Mouse (Mus musculus) kidney, postnatal 25 days (tissue): ENCODE data around the gene Ss18l2.

Source experiments
- DNase-seq, 2 experiments: peaks; one replicate each; pipeline ENCODE4 v3.0.0; 2021; ENCODE audit warnings: mixed read lengths in 2 of 2

The Ss18l2 gene

DNA sequence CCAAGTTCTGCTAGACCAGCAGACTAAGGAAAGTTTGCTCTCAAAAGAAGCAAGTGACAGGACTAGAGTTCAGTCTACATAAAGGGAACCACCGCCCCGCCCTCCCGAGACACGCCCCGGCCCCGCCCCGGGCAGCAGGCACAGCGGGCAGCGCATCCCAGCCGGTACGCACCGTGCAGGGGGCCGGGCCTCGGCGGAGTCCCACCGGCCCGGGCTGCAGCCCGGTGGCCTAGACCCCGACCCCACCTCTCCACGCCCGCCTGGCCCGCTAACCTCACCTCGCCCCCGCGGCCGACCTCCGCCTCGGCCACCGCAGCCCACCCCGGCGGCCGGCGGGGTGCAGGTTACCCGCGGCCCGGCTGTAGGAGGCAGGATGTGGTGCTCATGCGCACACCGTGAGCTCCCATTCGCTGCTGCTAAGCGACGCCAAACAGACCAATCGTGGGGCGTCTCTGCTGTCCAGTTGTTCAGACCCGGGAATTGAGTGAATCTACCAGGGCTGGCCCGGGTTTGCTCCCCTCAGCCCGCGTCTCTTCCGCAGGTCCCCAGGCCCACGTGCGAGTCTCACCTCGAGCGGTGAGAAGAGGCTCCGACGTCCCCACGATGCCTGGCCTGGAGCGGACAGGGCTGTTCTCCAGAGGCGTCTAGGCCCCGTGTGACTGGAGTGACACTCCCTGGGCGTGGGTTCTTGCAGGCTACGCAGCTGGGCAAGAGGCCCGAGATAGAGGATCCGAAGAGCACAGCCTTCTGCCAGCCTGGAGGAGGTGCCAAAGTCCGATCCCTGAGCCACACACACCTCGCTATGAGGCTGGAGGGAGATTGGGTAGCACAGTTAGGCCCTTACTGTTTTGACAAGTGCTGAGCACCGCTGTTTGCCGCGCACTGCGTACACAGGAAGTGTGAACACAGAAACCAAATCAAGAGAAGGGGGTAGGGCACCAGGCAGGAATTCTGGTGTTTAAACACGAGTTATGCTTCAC lies 5.2 kb upstream of the Ss18l2 start, which contains the start of gene Sec22c:
Gene Sec22c (minus strand): TSS at position 845 of the 980 bp plus-strand sequence.
- peak; percentile 91 to 96 for DNase-seq

DNA sequence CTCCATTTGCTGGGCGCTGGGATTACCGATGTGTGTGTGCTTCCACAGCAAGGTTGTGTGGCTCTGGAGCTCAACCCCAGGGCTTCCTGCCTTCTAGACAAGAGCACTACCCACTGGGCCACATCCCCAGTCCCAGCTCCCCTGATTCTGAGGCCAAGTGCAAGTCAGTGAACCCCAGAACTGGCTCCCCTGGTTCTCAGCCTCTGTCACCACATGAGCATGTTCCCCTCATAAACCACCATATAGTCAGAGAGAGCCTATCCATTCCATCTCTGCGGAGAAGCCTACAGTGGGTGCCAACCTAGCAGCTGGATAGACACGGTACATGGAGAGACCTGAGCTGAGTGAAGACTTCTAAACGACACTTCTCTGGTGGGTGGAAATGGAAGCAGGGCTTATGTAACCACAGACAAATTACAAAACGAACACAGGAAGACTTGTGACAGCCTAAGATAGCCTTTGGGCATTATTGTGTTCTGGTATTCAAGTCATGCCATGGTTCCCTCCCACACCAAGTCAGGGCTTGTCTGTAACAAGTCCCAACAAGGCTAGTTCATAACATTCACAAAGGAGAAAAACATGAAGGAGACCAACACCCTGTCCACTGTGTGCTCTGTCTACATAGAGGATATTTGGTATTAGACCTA lies 4.0 kb upstream of the Ss18l2 start:
- DNase-seq = peak in 1 of 2 experiments; percentile 17

DNA sequence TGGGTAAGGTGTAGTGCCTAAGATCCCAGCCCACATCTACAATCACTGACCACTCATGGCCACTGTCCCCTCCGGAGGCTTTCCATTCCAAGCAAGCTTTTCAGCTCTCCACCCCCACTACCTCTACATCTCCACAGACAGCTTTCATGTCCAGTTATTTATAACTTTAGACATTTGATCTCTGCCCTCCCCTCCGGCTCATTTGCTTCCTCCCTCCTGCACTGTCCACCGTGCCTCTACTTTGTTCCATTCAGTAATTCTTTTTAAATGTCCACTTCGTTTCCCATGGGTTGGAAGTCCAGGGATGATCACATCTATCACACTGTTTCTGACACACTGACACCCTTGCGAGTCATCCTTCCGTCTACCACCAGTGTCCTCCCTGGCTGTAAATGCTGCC lies 2.3 kb upstream of the Ss18l2 start:
- peak in 1 of 2 experiments; percentile 36 for DNase-seq

DNA sequence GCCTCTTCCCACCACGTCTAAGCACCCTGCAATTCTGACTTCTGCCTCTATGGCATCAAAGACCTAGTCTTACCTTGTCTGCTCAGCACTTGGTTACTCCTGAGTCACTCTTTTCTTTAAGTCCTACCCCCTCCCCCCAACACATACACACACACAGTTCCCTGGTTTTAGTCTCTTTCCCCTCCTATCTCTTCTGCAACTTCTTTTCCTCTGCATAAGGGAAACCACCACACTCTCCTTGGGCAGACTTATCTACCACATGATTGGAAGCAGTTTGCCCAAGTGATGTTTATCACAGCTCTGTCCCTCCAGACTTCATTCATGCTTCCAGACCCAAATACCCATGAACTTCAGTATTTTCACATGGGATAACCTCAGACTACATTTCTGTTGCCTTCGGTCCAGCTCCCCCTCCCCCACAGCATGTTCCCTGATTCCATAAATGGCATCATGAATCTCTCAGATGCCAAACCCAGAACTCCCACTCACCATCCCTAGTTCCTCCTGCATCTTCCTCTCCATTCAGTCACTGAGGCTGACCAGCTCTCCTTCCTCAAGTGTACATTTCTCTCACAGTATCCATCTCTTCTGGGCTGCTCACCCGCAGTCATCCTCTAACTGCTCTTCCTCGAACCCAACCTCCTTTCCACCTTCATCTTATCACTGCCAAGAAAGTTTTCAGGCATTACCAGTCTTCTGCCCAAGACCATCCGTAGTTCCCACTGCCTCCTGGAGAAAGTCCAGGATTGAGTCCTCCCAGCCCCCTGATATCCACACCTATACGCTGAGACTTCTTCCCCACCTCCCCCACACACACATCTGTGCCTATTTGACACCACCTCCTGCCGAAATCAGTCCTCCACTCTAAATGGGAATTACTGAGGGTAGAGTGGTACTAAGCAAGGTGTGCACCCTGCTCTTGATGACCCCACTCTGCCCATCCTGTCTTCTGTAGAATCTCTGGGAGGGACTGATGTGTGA lies 1.3 kb upstream of the Ss18l2 start:
- DNase-seq = no peak

GRCm38 (mm10) chr9:121710584-121710975 lies 451 bp downstream of the Ss18l2 start:
- peak; percentile 54 to 75 for DNase-seq

DNA sequence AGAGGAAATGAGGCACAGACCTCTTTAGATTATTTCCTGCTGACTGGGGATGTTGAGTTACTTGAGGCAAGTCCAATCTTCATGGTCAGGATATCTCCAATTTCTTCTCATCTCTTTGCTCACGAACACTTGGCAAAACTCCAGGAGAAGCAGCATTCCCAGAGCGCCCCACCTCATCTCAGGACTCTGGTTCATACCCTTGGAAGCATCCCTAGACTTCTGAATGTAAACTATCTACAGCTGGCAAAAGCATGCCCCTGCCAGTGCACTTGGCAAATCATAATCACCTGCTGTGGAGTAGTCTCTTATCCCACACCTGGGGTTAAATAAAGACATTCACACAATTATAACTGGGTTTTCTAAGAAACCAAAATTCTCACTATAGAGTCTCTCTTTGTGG lies 6.9 kb downstream of the Ss18l2 start:
- no peak for DNase-seq

DNA sequence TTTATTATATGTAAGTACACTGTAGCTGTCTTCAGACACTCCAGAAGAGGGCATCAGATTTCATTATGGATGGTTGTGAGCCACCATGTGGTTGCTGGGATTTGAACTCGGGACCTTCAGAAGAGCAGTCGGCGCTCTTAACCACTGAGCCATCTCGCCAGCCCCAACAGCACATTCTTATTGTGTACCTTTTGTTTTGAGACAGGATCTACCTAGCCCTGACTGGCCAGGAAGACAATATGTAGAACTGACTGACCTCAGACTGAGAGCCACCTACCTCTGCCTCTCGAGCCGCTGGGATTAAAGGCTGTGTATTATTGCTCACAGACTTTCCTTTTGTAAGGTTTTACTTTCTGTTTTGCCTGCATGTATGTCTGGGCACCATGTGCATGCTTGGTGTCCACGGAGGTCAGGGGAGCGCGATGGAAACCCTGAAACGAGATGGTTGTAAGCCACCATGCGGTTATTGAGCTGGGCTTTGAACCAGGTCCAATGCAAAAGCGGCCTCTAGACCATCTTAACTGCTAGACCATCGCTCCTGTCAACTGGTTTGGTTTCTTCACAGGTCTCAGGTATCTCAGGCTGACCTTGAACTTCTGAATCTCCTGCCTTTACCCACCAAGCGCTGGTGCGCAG lies 8.1 kb downstream of the Ss18l2 start:
- peak in 1 of 2 experiments; percentile 44 for DNase-seq

- peak; percentile 98 to 99 for DNase-seq
These were observed 8.7 kb downstream of the Ss18l2 start, which contains the start of gene Nktr for GRCm38 (mm10) chr9:121718792-121719318. Gene Nktr, plus strand, starts transcription at chr9:121719169.

GRCm38 (mm10) chr9:121719347-121720331 lies 9.5 kb downstream of the Ss18l2 start:
- peak; percentile 23 to 58 for DNase-seq

GRCm38 (mm10) chr9:121740490-121740889 lies 30.4 kb downstream of the Ss18l2 start:
- no peak for DNase-seq

DNA sequence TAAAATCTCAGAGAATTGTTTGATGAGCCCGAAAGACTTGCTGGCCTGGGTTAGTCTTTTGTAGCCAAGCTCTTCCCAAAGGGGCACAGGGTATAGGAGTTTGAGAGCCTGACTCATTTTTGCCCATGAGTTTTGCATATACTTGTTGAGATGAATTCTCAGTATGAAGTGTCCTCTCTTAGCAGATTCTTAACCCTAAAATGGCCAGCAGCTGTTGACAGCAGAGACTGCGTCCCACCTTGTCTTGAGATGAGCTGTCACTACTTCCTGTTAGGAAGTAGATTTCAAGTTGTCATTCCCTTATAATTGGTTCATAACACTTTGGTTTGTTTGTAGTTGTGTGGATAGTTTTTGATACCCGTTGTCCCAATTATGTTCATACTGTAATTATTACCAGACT lies 31.0 kb downstream of the Ss18l2 start:
- no peak for DNase-seq

GRCm38 (mm10) chr9:121744051-121744450 lies 33.9 kb downstream of the Ss18l2 start:
- DNase-seq = no peak

DNA sequence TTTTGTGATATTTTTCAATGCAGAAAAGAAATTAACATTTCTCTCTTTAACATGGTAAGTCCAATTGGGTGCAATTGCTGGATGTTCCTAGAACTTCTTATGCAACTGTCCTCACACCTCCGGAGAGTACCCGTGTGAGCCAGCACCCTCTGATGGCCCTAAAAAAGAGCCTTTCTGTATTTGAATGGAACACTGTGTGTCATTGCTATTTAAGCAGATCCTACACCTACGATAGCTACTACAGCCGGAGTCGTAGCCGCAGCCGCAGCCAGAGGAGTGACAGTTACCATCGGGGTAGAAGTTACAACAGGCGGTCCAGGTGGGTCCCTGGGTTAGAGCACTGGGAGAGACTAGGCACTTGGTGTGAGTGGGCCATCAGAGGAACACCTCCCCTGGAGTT lies 42.6 kb downstream of the Ss18l2 start:
- DNase-seq = no peak

- no peak for DNase-seq
These were observed 44.5 kb downstream of the Ss18l2 start for GRCm38 (mm10) chr9:121754624-121755023.

DNA sequence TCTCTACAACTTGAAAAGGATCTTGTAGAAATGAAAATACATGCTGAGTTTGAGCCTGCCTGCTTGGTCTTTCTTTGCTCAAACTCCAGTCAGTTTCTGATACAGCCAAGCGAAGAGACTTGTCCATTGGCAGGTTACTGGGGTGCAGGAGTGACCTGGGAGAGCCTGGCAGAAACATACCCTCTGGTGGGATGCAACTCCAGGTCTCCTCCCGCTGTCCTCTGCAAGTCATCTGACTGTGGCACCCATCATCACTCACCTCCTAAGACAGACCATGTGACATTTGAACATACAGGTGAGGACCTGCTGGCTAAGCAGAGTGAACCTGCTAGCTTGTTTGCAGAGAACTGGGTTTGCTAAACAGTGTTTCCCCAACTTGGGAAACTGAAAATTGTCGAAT lies 46.7 kb downstream of the Ss18l2 start:
- no peak for DNase-seq

DNA sequence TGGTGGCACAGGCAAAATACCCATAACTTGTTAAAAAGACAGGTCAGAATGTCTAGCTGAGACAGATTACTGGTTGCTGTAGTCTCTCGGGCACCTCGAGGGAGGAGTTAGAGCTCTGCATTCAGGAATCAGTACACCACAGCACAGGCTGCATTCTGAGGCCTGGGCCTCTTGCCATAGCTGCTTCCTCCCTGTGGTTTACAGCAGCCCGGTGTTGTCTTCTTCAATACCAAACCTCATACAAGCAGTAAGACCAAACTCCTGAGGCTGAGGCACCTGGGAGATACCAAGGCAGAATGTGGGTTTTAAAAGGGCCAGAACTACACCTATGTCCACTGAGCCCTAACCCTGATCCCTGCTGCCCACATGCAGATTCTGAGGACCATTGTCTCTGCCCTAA lies 47.3 kb downstream of the Ss18l2 start:
- peak in 1 of 2 experiments; percentile 29 for DNase-seq

DNA sequence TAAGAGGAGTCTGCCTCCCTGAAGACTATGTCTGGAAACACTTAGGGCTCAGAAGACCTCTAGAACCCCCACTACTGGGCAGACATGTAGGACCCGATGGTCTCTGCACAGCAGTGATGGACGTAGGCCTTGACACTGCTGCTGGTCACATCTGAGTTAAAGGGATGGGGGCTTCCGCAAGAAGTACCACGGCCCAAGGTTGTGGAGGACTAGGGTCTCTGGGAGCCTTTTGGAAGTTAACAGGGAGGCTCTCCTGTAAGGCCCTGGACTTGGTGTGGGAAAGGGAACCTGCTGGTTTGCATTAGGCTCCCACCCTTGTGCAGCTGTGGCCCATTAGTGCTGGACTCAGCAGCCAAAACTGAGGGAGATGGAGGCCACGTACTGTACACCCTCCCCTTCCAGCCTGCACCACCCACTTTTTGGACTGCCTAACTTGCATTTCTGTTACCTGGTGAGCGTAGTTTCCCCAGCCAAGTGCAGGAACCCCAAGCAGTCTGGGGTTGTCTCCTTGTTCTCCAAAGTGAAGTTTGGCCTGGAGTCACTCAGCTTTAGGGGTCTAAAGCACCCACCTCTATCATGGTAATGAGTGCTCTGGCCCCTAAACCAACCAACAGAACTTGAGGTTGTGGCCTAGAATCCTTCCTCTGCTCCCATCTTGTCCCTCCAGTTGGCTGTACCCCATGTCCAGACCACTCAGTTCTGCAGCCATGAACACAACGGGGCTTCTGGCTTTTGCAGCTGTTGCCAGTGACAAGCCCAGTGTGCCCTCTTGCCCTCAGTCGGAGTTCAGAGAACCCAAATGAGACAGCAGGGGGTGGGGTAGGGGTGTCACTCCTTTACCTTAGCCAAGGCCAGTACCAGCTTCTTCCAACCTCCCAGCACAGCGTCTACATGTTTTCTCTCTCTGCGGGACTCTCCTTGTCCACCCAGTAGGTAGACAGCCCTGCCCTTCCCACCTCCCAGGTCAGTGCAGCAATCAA lies 48.0 kb downstream of the Ss18l2 start:
- DNase-seq = no peak

DNA sequence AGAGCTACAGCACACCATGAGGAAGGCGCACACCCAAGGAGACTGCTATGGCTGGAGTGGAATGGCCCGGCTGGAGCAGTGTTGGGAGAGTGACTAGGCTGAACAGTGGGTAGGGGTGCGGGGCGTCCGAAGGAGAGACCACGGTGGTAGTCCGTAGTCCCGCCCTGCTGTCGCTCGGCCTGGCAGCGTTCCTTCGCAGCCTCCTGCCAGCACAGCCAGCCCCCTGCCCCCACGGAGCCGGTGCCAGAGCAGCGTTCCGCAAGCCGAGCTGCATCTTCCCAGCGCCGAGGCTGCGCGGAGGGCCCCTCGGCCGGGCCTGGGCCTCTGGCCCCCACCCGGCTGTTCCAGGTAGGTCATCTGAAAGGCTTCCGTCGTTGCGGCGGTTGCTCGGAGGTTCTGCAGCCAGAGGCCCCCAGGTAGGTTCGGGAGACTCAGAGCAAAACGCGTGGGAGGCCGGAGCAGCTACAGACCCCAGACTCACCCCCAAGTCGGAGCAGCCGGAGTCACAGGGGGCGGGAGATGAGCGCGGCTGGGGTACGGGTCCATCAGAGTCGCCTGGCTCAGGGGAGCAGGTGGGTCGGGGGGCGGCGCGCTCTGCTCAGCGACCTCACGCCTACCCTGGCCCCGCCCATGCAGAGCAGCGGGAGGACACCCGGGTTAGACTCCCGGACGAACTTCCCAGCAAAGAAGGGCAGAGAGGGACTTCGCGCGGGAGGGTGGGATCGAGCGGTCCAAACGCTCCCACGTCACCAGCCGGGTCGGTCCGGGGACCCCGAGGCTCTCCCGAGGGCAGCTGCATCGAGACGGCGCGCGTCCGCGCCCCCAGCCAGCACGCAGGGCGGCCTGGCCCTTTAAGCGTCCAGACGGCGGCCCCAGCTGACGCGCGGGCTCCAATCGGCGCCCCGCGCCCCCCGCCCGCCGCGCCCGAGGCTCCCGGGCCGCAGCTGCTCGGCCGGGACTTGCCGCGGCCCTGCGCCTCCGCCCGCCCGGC lies 49.3 kb downstream of the Ss18l2 start, which contains the start of gene Zfp651:
Gene Zfp651 (plus strand): TSS at position 240 of the 991 bp plus-strand sequence.
- DNase-seq = peak; percentile 52 to 79
